In the genomic region with DNA sequence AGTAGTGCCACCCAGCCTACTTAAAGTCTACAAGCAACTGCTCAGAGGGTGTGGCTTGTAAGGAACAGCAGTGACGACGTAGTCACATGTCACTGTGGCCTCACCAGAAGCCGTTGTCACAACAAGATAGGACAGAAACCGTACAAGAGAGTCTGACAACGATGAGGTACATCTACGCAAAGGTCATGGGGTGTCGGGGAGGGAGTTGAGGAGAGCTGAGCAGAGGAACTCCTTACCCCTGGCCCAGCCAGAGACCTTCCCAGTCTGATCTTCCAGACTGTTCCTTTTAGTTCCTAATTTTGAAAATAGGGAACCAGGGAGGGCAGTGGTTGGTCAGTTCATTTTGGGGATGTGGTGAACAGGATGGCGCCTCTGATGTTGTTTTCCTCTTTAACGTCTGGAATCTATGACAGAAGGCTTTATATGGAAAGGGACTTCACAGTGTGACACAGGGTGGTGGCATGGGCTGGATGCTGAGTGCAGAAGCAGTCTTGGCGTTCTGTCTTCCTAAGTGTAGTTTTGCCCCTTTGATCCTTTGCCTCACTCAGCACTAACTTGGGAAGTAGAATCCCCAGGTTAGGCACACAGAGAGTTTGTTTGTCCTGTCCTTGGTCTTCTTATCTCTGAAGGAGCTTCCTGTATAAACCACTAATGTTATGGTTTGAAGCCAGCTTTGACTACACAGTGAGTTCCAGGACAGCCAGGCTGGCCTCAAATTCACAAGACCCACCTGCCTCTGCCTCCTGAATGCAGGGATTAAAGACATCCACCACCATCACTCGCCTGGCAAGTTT, we compare ENCODE assay signal across 9 mouse cellular contexts.
DNase-seq lines count a peak whose midpoint lies in the region; ATAC-seq and TF ChIP-seq lines count a peak whose summit lies in the region.
"Had no signal": no experiment of that assay in that cellular context is flagged by ENCODE, and none has a peak within 500 bp of the region (broad histone marks: within the 10 kb centered on the region; RNA-seq: fewer than 3 reads in every experiment).

No protein-coding gene starts in this region.

- TF ChIP-seq EP300 in heart, postnatal 0 days (IDR thresholded peaks at IDR 0.05; ENCODE audit: low read depth) = no peak

- H3K4me3 ChIP-seq in heart, postnatal 0 days (ENCODE audit: low read depth, low read length) = no peak overlapping the region
- H3K4me3 ChIP-seq in liver, embryonic 15.5 days (replicated peaks) = peak overlapping the region; percentile 26
- H3K4me3 ChIP-seq in midbrain, embryonic 13.5 days (replicated peaks) = no peak overlapping the region
- H3K4me3 ChIP-seq: limb, embryonic 12.5 days had no signal

- 62% methylated on average over 11 of the region's 11 CpGs for WGBS in heart, postnatal 0 days
- 15% methylated on average over 11 of the region's 11 CpGs for WGBS in liver, embryonic 15.5 days (ENCODE audit: insufficient replicate concordance)
- 94% methylated on average over 11 of the region's 11 CpGs for WGBS in midbrain, embryonic 13.5 days

- no peaks in the 10 kb centered on the region for H3K9me3 ChIP-seq in heart, postnatal 0 days (replicated peaks; ENCODE audit: control insufficient read depth, low read length)
- H3K9me3 ChIP-seq in liver, embryonic 15.5 days (replicated peaks) = no peaks in the 10 kb centered on the region
- no peaks in the 10 kb centered on the region for H3K9me3 ChIP-seq in midbrain, embryonic 13.5 days
- H3K9me3 ChIP-seq: limb, embryonic 12.5 days had no signal

- H3K9ac ChIP-seq in heart, postnatal 0 days (replicated peaks; ENCODE audit: low read depth, low read length) = no peak overlapping the region
- H3K9ac ChIP-seq in liver, embryonic 15.5 days = peak overlapping the region; percentile 6; the same call in 1 of the 2 replicates
- H3K9ac ChIP-seq in midbrain, embryonic 13.5 days (replicated peaks) = no peak overlapping the region
- H3K9ac ChIP-seq: limb, embryonic 12.5 days had no signal

- TF ChIP-seq CTCF in heart, postnatal 0 days (IDR thresholded peaks at IDR 0.05; ENCODE audit: low read depth) = no peak

- intact Hi-C loops in heart, postnatal 14 days (cut with DNase I) = loop anchor here (5.0 kb wide), 1 partner anchor 71 kb away; a partner anchor contains a TSS

- H3K36me3 ChIP-seq in heart, postnatal 0 days (replicated peaks; ENCODE audit: control insufficient read depth, insufficient read depth, low read length) = no peaks in the 10 kb centered on the region
- no peaks in the 10 kb centered on the region for H3K36me3 ChIP-seq in liver, embryonic 15.5 days (replicated peaks)
- H3K36me3 ChIP-seq in midbrain, embryonic 13.5 days = no peaks in the 10 kb centered on the region
- H3K36me3 ChIP-seq: limb, embryonic 12.5 days had no signal

- no peak for ATAC-seq in heart, postnatal 0 days (ENCODE audit: insufficient read depth, low read depth)
- peak; percentile 81 for ATAC-seq in liver, embryonic 15.5 days (ENCODE audit: insufficient read depth)
- ATAC-seq in midbrain, embryonic 13.5 days = no peak

- H3K4me1 ChIP-seq in heart, postnatal 0 days (ENCODE audit: control insufficient read depth, insufficient read depth) = peaks cover 37% of the 10 kb centered on the region
- H3K4me1 ChIP-seq in liver, embryonic 15.5 days (replicated peaks) = peaks cover 65% of the 10 kb centered on the region
- peaks cover 22% of the 10 kb centered on the region for H3K4me1 ChIP-seq in midbrain, embryonic 13.5 days (replicated peaks)

- no peaks in the 10 kb centered on the region for H3K27me3 ChIP-seq in heart, postnatal 0 days (ENCODE audit: control insufficient read depth, insufficient read depth, low read length)
- no peaks in the 10 kb centered on the region for H3K27me3 ChIP-seq in liver, embryonic 15.5 days
- H3K27me3 ChIP-seq in midbrain, embryonic 13.5 days = no peaks in the 10 kb centered on the region
- H3K27me3 ChIP-seq: limb, embryonic 12.5 days had no signal

- H3K4me2 ChIP-seq in heart, postnatal 0 days (ENCODE audit: low read depth, low read length) = no peak overlapping the region
- peak overlapping the region; percentile 56 for H3K4me2 ChIP-seq in liver, embryonic 15.5 days
- no peak overlapping the region for H3K4me2 ChIP-seq in midbrain, embryonic 13.5 days (replicated peaks)
- H3K4me2 ChIP-seq: limb, embryonic 12.5 days had no signal

- DNase-seq in heart, postnatal 0 days (ENCODE audit: low spot score) = no peak
- DNase-seq in heart, postnatal 14 days = no peak
- DNase-seq in c-Kit-positive CD71-positive TER-119-positive erythroid progenitor cells, embryonic 14.5 days (ENCODE audit: low spot score) = peak; percentile 76
- DNase-seq in natural killer cell, adult 2 months (ENCODE audit: low spot score in 2 of 2) = peak; percentile 4 to 24
- DNase-seq in Muller cell, postnatal 12 days (ENCODE audit: inconsistent ontology term) = no peak
- no peak for DNase-seq in gastrocnemius, postnatal 25 days

- 0 out of 2 replicates have a peak overlapping the region, but pooled peaks have one; percentile 15 for H3K27ac ChIP-seq in heart, postnatal 0 days (ENCODE audit: low read depth)
- H3K27ac ChIP-seq in liver, embryonic 15.5 days (replicated peaks) = peak overlapping the region; percentile 73
- H3K27ac ChIP-seq in midbrain, embryonic 13.5 days = no peak overlapping the region
- H3K27ac ChIP-seq: limb, embryonic 12.5 days had no signal

Comparison
In these comparisons a context has a peak if more than half of its experiments do, and no peak if none do; other contexts are left out.
1. DNase-seq: peak in c-Kit-positive CD71-positive TER-119-positive erythroid progenitor cells, embryonic 14.5 days (single experiment) and natural killer cell, adult 2 months (2 of 2); none in heart, postnatal 0 days (single experiment), heart, postnatal 14 days (0 of 2), Muller cell, postnatal 12 days (single experiment) and gastrocnemius, postnatal 25 days (single experiment).